Mouse (Mus musculus) cerebellum, postnatal 25 days (tissue): ENCODE measurements around the gene Ephx1.
"Not testable (repeated sequence)": the region's sequence is repeated elsewhere in the genome, so short reads cannot be mapped to it uniquely, and the experiment has no call there.

ENCODE experiments used
- DNase-seq, 2 experiments: peaks; one replicate each; pipeline ENCODE4 v3.0.0; 2021; ENCODE audit warnings: mixed read lengths in 2 of 2

Ephx1 gene

GRCm38 (mm10) chr1:181012416-181012815, 8.3 kb downstream of the Ephx1 start:
- DNase-seq, result peak in 1 of 2 experiments; percentile 1

DNA sequence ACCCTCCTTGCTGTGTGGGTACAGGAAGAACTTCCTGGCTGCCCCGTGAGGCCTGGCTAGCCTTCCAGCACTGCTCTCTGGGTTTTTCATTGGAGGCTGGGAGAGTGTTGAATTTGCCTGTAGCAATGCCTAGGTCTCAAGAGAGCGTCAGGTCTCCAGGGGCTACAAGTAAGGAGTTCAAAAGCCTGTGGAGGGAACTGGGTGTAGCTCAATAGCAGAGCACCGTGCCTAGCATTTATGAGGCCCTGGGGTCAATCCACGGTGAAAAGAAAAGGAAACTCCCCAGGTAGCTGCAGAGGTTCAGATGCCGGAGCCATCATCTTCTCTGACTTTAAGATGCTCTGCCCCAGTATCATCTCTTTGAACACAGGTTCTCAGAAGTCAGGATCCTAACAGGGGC, 9.1 kb downstream of the Ephx1 start:
- peak in 1 of 2 experiments; percentile 6 for DNase-seq

DNA sequence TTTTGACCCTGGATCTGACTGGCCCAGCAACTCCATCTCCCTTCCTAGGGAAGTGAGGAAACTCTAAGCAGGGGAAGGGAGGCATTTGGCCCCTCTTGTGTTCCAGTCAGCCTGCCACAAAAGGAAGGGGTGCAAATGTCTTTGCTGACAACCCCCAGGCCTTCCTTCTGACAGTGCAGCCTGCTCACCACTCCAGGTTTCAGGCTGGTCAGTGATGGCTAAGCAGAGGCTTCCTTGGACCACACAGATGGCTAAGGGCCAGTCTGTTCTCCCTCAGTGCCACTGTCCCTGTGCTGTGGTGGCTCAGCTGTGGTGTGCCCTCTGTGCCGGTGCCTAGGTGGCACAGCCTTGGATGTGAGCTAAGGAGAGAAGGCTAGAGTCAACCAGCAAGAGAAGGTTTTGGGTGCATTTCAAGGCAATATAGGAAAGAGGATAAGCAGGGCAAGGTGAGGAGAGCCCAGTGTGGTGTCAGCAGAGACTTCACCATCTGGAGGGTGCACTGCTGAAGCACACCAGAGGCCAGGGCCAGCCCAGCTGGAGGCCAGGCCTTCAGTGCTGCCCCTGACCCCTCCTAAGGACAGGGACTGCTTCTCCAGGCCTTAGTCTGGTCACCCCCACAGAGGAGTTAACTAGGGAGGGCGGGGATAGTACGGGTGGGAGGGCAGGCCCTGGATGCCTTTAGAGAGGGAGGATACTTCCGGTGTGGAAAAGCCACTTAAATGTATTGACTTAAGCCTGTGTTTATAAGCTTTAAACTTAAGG, 10.4 kb downstream of the Ephx1 start:
- peak; percentile 25 for DNase-seq

- peak; percentile 72 to 85 for DNase-seq
Observed at GRCm38 (mm10) chr1:181009754-181010153, 10.9 kb downstream of the Ephx1 start.

GRCm38 (mm10) chr1:181009011-181009590, 11.6 kb downstream of the Ephx1 start:
- DNase-seq, result peak in 1 of 2 experiments; percentile 2

GRCm38 (mm10) chr1:181008266-181008665, 12.4 kb downstream of the Ephx1 start:
- DNase-seq, result no peak

- peak in 1 of 2 experiments; percentile 0 for DNase-seq
Observed at GRCm38 (mm10) chr1:181007831-181008230, 12.9 kb downstream of the Ephx1 start.

DNA sequence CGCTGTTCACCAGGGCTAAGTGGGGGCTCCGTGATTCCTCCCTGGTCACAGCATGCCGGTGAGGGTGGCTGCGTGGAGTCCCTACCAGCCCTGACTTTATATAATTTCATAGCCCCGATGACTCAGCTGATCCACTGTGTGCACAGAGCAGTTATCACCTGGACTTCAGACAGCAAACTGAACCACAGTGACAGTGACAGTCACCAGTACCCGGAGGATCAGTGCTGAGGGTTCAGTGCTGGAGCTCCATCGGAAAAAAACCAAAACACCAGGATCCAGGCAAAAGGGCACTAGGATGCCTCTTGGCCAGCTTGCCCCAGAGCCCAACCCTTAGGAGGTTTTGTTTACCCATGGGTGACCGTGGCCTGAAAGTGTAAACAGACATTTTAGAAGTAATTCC, 15.4 kb downstream of the Ephx1 start:
- DNase-seq, result no peak

DNA sequence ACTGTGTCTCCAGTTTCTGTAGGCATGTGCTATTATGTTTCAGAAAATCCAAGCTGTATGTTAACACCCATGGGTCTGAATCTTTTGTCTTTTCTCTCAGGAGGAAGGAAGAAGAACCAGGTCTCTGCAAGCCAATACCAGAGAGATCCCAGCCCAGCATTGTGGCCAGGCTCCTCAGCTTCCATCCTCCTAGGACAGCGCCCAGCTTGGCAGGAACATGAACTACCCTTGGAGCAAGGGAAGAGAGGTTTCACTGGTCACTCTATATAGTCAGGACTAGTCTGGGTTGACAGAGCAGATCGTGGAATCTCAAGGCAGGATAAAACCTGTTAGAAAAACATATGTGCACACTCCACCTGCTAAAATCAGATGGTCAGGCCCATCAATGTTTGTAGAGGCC, 16.9 kb downstream of the Ephx1 start:
- no peak for DNase-seq

DNA sequence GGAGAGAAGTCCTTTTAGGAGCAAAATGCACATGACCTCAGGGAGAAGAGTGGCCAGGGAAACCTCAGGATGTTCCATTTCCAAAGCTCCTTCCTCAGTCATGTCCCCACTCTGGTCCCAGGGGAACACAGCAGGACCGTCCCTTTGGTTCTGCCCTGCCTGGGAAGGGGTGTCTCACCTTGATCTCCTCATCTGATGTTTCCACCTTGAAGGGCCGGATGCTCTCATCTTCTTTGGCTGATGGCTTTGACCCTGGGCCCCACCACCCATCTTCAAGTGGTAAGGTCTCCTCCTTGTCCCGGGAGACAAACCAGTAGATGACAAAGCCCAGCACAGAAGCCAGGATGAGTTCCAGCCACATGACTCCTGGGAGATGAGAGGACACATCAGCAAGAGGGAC, 19.1 kb downstream of the Ephx1 start:
- DNase-seq, result no peak

DNA sequence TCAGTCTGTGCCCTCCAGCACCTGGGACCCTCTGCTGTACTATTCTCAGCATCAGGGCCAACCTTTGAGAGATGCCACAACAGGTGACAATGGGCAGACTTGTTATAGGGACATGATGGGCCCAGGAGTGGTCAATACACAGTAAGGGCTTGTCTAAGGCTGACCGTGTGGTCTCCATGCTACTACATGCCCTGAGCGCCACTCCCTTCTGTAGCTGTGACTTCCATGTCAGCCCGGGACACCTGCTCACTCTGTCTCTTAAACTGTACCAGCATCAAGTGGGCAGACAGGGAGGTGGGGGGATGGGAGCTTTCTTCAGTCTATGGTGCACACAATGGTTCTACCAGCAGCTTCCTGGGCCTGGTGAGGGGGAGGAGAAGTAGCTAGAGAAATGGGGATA, 19.5 kb downstream of the Ephx1 start:
- DNase-seq, result no peak

GRCm38 (mm10) chr1:181000501-181001092, 20.1 kb downstream of the Ephx1 start:
- DNase-seq, result no peak

- peak; percentile 25 to 48 for DNase-seq
Observed at GRCm38 (mm10) chr1:180992142-180992541, 28.6 kb downstream of the Ephx1 start.

DNA sequence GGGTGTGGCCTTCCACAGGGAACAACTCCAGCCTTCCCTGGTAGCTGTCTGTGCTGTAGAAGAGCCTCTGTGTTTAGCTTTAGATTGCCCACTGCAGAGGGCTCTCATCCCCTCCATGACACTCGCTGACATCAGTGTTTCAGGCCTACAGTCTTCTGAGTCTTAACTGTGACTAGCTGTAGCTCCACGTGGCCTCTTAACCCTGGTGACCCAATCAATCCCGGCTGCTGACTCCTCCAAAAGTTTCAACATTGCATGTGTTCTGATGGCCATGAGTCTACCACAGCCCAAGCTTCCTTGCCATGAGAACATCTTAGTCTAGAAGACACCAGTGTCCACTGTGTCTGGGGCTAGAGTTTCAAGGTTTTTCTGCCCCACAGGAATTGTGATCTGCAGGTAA, 30.0 kb downstream of the Ephx1 start:
- no peak for DNase-seq

DNA sequence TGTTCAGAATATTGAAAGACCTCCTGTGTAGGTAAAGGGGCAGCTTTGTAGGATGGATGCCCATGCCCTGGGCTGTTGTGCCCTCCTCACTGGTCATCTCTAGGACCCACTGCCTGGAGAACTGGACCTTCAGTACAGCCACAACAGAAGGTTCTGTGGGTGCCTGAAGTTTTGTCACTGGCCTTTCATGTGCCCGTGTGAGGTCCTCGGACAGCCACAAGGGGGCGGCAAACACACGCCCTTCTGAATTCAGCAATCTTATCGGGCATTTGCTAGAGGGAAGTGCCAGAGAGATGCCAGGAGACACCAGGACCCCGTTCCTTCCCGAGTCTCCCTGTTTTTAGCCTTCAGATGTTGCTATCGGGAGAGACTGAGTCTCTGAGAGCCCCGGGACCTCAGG, 32.9 kb downstream of the Ephx1 start:
- peak; percentile 80 to 88 for DNase-seq

DNA sequence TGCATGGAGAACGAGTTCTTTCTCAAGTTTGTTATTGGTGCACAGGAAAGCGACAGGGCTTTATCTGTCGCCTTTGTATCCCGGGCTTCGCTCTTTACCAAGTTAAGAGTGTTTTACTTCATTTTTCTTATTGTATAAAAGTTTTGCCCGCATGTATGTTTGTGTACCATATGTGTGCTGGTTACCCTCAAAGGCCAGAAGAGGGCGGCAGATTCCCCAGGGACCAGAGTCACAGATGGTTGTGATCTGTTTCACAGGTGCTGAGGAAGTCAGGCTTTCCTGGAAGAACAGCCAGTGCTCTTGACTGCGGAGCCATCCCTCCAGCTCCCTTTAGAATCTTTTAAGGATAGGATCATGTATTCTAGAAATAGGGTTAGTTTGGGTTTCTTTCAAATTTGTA, 34.0 kb downstream of the Ephx1 start:
- DNase-seq, result no peak

DNA sequence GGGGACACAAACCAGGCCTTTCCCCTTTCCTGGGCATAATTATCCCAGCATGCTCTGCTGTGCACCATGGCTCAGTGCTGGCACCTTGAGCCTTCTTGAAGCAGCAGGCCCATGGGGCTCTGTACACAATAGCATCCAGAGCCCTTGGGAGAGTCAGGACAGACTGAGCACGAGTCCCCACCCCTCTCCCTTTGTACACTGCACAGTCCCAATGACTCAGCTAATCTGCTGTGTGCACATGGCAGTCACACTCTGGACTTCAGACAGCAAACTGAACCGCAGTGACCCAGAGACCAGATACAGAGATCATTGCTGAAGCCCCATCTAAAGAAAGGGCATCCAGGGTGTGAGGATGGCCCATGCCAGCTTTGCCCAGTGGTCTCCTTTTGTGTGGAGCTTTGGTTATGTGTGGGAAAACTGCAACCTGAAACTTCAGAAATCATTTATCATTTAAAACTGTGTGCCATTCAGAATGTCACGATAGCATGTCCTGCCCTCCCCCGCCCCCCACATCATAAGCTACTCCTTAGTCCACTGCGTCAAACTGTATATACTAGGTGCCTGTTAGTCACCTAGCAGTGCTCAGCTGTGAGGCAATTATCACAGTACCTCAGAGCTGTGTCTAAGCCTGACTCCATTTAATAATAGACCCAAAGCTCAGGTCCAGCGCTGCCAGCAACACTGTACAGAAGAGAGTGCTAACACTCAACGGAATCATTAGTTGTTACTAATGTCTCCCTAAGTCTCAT, 39.2 kb downstream of the Ephx1 start:
- DNase-seq, result not testable (repeated sequence)

GRCm38 (mm10) chr1:180980464-180980863, 40.2 kb downstream of the Ephx1 start:
- DNase-seq, result no peak

GRCm38 (mm10) chr1:180979484-180980251, 41.0 kb downstream of the Ephx1 start:
- DNase-seq, result no peak

DNA sequence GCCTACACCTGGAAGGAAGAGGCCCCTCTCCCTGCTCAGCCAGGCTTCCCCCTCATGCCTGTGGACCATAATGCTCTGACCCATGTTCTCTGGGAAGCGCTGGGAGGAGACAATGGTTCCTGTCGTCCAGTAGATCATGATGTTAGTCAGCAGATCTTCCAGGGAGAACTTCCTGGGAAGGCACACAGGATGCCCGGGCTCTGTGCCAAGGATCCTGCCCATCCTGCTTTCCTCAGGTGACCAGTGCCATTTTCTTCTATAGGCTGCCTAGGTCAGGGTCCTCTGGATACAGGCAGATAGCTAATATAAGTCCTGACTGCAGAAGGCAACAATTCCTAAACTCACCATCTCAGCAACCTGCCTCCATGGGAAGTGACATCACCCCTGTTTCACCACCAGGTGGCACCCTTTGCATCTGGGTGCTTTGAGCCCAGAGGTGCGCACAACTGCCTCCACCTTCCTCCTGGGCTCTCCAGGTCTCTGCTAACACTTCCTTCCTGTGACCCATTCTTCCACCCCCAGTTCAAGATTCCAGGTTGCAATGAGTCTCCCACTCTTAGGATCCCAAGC, 44.5 kb downstream of the Ephx1 start:
- DNase-seq, result no peak

DNA sequence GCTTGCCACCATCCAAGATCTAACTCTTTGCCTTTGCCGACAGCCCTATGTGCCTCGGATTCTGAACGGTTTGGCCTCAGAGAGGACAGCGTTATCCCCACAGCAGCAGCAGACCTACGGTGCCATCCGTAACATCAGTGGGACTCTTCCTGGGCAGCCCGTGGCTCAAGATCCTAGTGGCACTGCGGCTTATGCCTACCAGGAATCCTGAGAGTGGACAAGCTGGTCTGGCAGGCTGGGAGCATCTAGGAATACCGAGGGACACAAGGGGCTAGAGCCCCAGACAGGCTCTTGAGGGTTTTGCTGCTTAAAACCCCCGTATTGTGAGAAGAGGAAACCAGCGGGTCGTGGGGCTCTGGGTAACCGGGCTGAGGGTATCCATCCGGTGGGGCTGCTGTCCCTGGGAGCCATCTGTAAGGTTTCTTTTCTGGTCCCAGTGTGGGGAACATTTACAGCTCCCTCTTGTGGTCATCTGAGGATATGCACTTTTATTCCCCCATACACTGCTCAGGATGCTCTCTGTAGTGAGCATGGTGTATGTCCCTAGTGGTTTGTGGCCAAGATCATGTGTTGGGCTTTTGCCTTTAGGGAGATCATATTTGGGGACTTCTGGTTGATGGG, 46.5 kb downstream of the Ephx1 start:
- peak in 1 of 2 experiments; percentile 25 for DNase-seq

- DNase-seq, result no peak
Observed at GRCm38 (mm10) chr1:180972941-180973340, 47.8 kb downstream of the Ephx1 start.
